Mouse (Mus musculus) heart, postnatal 0 days (tissue): ENCODE data around the gene Prdm8.

Source experiments
- CTCF ChIP-seq: IDR thresholded peaks from 2 replicates; pipeline ENCODE4 v1.5.1; 2016; ENCODE audit warnings: antibody characterized with exemption, control low read depth, low read depth
- EP300 ChIP-seq: IDR thresholded peaks from 2 replicates; pipeline ENCODE4 v1.6.1; 2016; ENCODE audit warnings: antibody characterized with exemption, low read depth

- no peak for TF ChIP-seq CTCF
- TF ChIP-seq EP300, result no peak
These were observed 22.5 kb downstream of the Prdm8 start for GRCm38 (mm10) chr5:98189181-98190180.
